Mouse (Mus musculus) G1E (cell line): ENCODE measurements around the gene Glrx3. TPM values are rescaled to one million over a fixed set of nuclear protein-coding genes. Genes with fewer than 3 reads are reported as not detected.
"Not testable (repeated sequence)": the region's sequence is repeated elsewhere in the genome, so short reads cannot be mapped to it uniquely, and the experiment has no call there.

Experiments
- ATAC-seq: 2 replicates; pipeline ENCODE4 v1.8.0; 2016; ENCODE audit warnings: mild to moderate bottlenecking; ENCODE audit not compliant: insufficient number of reproducible peaks, poor library complexity, low FRiP score, severe bottlenecking; ENCODE audit errors: extremely low read depth
- DNase-seq: peaks from one replicate; pipeline ENCODE4 v3.0.0; 2012; ENCODE audit warnings: low spot score
- H3K27me3 ChIP-seq: 2 replicates; pipeline ENCODE4 v1.6.1; 2012; ENCODE audit warnings: mild to moderate bottlenecking, low read length, inconsistent platforms; ENCODE audit not compliant: insufficient read depth
- H3K36me3 ChIP-seq: replicated peaks from 2 replicates; pipeline ENCODE3; 2012; ENCODE audit warnings: mild to moderate bottlenecking, inconsistent platforms
- H3K4me1 ChIP-seq: 2 replicates; pipeline ENCODE4 v1.6.1; 2012; ENCODE audit warnings: low read depth, low read length, inconsistent platforms, mixed read lengths; ENCODE audit not compliant: insufficient read depth
- H3K4me3 ChIP-seq: 2 replicates; pipeline ENCODE4 v1.5.1; 2012; ENCODE audit warnings: low read depth, mild to moderate bottlenecking, inconsistent platforms, low read length, moderate library complexity, mixed read lengths
- H3K9me3 ChIP-seq: replicated peaks from 2 replicates; pipeline ENCODE4 v1.6.1; 2012; ENCODE audit warnings: inconsistent platforms
- CTCF ChIP-seq: IDR thresholded peaks from 2 replicates; pipeline ENCODE4 v1.5.1; 2012; ENCODE audit warnings: low read depth, low read length, inconsistent platforms, mixed read lengths
- GATA1 ChIP-seq: IDR thresholded peaks from 2 replicates; pipeline ENCODE4 v1.6.1; 2012; ENCODE audit warnings: borderline replicate concordance, low read length, inconsistent platforms, mixed read lengths
- GATA2 ChIP-seq: IDR thresholded peaks from 2 replicates; pipeline ENCODE4 v1.6.1; 2012; ENCODE audit warnings: low read depth, low read length, inconsistent platforms, borderline replicate concordance
- POLR2AphosphoS5 ChIP-seq: IDR thresholded peaks from 2 replicates; pipeline ENCODE4 v1.6.1; 2012; ENCODE audit warnings: low read depth, low read length, inconsistent platforms; ENCODE audit not compliant: insufficient replicate concordance
- TAL1 ChIP-seq: conservative IDR thresholded peaks from 2 replicates; pipeline ENCODE4 v1.6.1; 2012; ENCODE audit warnings: low read depth, low read length, inconsistent platforms, mixed read lengths
- polyA plus RNA-seq: library from polyadenylated mRNA; stranded (reverse); fragments of >175 nt; gene quantifications from 2 replicates; pipeline ENCODE4 v1.2.3, GENCODE M21; 2012
- total RNA-seq, 2 experiments: library from RNA; stranded (forward) in 1 of 2; stranded (reverse) in 1 of 2; fragments of 200-1000 nt in 1 of 2; fragments of >200 nt in 1 of 2; fragmentation: Nextera tagmentation in 1 of 2; gene quantifications; 2 replicates each; pipeline ENCODE4 v1.2.3; 2014 to 2017

Gene Glrx3
- total and polyA plus RNA-seq, 3 experiments = 120 to 240 (median 171) TPM

DNA sequence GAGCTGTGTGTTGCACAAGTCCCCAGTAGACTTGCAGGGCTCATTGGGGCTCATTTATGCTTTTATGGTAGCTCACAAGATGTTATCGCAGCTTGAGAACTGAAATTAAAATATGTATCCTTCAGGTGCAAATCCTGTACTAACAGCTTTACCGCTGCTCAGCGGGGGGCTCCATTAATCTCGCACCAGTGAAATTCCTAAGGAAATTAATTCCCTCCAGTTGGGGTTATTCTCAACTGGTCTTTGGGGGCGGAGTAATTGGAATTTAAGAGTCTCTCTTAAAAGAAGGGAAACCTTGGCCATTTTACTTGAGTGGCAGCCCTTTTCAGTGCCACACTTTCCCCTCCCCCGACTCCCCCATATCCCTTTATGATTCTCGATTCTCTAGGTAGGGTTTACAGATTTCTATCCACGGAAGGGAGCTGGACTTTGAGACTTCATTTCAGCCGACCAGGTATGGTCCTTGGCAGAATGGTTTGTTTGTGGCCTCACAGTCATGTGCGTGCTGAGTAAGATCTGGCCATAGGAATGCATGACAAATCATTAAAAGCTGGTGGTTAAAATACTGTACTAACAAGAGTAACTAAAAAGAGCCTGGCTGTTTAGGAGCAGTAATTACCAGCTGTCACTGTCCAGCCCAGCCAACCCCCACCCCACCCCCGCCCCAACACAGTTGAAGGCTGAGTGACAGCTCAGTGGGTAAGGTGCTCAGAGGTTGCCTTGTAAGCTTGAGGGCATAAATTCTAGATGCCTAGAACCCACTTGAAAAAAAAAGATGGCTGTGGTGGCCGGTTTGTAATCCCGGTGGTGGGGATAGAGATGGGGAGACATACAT is 5.4 kb upstream of the Glrx3 start:
- Histone ChIP-seq H3K9me3 (no peaks in the 10 kb centered on the region), H3K4me3 (no peak overlapping the region), H3K4me1 (peaks cover 6% of the 10 kb centered on the region), H3K36me3 (no peaks in the 10 kb centered on the region), H3K27me3 (peaks cover 18% of the 10 kb centered on the region)
- DNase-seq (no peak), ATAC-seq (no peak)
- TF ChIP-seq TAL1 = no peak
- no peak for TF ChIP-seq POLR2AphosphoS5

- no peak for TF ChIP-seq CTCF
- TF ChIP-seq GATA1 = no peak
- no peak for TF ChIP-seq POLR2AphosphoS5
- TF ChIP-seq TAL1 = no peak
- TF ChIP-seq GATA2 = no peak
- H3K4me3 ChIP-seq = peak overlapping the region; percentile 88; the same call in 1 of the 2 replicates
- DNase-seq (no peak), ATAC-seq (no peak)
- peaks cover 19% of the 10 kb centered on the region for H3K36me3 ChIP-seq
- H3K9me3 ChIP-seq = no peaks in the 10 kb centered on the region
- peaks cover 27% of the 10 kb centered on the region for H3K4me1 ChIP-seq
- no peaks in the 10 kb centered on the region; the same call in 1 of the 2 replicates for H3K27me3 ChIP-seq
Observed at GRCm38 (mm10) chr7:137436901-137437300, 513 bp upstream of the Glrx3 start.

- Histone ChIP-seq H3K27me3 (no peaks in the 10 kb centered on the region), H3K9me3 (no peaks in the 10 kb centered on the region), H3K36me3 (peaks cover 31% of the 10 kb centered on the region), H3K4me3 (peak overlapping the region; percentile 88), H3K4me1 (peaks cover 39% of the 10 kb centered on the region)
- no peak for TF ChIP-seq POLR2AphosphoS5
- DNase-seq = peak; percentile 16
- ATAC-seq = peak; percentile 18; the same call in 1 of the 2 replicates
Observed at GRCm38 (mm10) chr7:137438179-137438550, 751 bp downstream of the Glrx3 start.

DNA sequence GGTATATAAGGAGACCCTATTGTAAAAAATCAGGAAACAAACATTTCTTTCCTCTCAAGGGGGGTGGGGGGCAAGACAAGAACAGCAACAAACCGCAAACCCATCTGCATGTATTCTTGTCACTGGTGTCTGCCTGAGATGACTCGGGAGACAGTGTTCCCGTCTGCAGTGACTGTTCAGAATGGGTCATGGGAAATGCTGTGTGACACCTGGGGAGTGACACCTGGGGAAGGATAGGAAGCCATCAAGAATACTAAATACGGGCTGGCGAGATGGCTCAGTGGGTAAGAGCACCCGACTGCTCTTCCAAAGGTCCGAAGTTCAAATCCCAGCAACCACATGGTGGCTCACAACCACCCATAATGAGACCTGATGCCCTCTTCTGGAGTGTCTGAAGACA is 1.5 kb downstream of the Glrx3 start:
- not testable (repeated sequence) for H3K27me3 ChIP-seq, H3K9me3 ChIP-seq, DNase-seq, ATAC-seq
- Histone ChIP-seq H3K4me3 (peak overlapping the region; percentile 88), H3K4me1 (peaks cover 40% of the 10 kb centered on the region), H3K36me3 (peaks cover 38% of the 10 kb centered on the region)

DNA sequence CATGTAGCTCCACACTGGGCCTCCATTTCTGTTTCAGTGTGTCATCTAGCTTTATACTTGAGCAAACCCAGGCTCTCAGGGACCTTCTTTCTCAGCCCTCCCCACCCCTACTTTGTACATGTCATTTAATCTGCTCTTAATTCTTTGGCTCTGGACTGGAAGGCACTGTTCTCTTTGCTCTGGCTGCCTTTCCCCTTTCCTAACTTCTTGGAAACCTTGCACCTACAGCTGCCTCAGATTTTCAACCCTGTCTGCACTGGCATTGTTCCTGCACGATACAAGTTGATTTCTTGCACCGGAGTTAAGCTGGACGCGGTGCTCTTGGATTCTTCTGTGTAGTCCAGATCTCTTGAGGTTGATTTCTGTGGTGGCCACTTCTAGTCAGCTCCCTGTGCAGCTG is 5.5 kb downstream of the Glrx3 start:
- ATAC-seq (no peak), DNase-seq (no peak)
- Histone ChIP-seq H3K4me3 (no peak overlapping the region), H3K4me1 (peaks cover 33% of the 10 kb centered on the region), H3K36me3 (peaks cover 73% of the 10 kb centered on the region), H3K27me3 (no peaks in the 10 kb centered on the region), H3K9me3 (no peaks in the 10 kb centered on the region)
- no peak for TF ChIP-seq GATA2
- TF ChIP-seq TAL1 = no peak
- TF ChIP-seq POLR2AphosphoS5 = no peak
- no peak for TF ChIP-seq GATA1

GRCm38 (mm10) chr7:137445321-137445720 is 7.9 kb downstream of the Glrx3 start:
- Histone ChIP-seq H3K4me1 (peaks cover 21% of the 10 kb centered on the region), H3K27me3 (no peaks in the 10 kb centered on the region), H3K4me3 (no peak overlapping the region), H3K9me3 (no peaks in the 10 kb centered on the region), H3K36me3 (peaks cover 88% of the 10 kb centered on the region)
- DNase-seq (no peak), ATAC-seq (no peak)
- TF ChIP-seq CTCF (no peak), GATA2 (no peak), GATA1 (no peak), POLR2AphosphoS5 (no peak), TAL1 (no peak)

DNA sequence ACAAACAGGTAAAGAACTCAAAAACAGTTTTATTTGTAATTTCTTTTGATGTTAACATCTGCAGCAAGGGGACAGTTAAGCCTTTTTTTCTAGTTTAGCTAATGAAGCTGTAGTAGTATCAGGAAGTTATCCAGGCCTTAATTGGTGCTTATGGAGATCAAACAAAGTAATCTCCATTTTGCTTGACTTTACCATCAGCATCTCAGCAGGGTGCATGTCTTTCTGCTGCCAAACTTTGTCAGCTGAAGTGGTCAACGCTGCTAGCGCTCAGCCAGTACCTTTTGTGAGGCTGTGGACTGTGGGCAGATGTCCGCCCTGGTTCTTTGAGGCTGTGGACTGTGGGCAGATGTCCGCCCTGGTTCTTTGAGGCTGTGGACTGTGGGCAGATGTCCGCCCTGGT is 24.0 kb downstream of the Glrx3 start:
- no peaks in the 10 kb centered on the region for H3K27me3 ChIP-seq
- no peak for DNase-seq
- H3K36me3 ChIP-seq = peaks cover 97% of the 10 kb centered on the region
- H3K4me1 ChIP-seq = no peaks in the 10 kb centered on the region
- H3K9me3 ChIP-seq = no peaks in the 10 kb centered on the region
- ATAC-seq = no peak
- no peak for TF ChIP-seq TAL1
- TF ChIP-seq GATA1 = no peak
- no peak for TF ChIP-seq POLR2AphosphoS5
- TF ChIP-seq CTCF = no peak
- TF ChIP-seq GATA2 = no peak
- H3K4me3 ChIP-seq = no peak overlapping the region
